29 mouse cellular contexts compared by ENCODE assay signal in genomic region chr4:128273146-128273545, GRCm38 (mm10). TPM values are rescaled to one million over a fixed set of nuclear protein-coding genes. Genes with fewer than 3 reads are reported as not detected.
DNase-seq lines count a peak whose midpoint lies in the region; ATAC-seq and TF ChIP-seq lines count a peak whose summit lies in the region.
"Had no signal": no experiment of that assay in that cellular context is flagged by ENCODE, and none has a peak within 500 bp of the region (broad histone marks: within the 10 kb centered on the region; RNA-seq: fewer than 3 reads in every experiment).

No protein-coding gene starts in this region.

- H3K9ac ChIP-seq in hindbrain, postnatal 0 days (replicated peaks; ENCODE audit: low read length): no peak overlapping the region
- no peak overlapping the region for H3K9ac ChIP-seq in hindbrain, embryonic 12.5 days
- H3K9ac ChIP-seq in midbrain, embryonic 15.5 days: no peak overlapping the region
- H3K9ac ChIP-seq in midbrain, embryonic 11.5 days (ENCODE audit: low read length): no peak overlapping the region
- H3K9ac ChIP-seq: kidney, embryonic 15.5 days; liver, embryonic 14.5 days; lung, embryonic 15.5 days had no signal

- no peak for TF ChIP-seq CTCF in hindbrain, postnatal 0 days (IDR thresholded peaks at IDR 0.05; ENCODE audit: low read depth)
- no peak for TF ChIP-seq CTCF in brain, embryonic 14.5 days (IDR thresholded peaks at IDR 0.05; ENCODE audit: borderline replicate concordance, extremely low read depth, insufficient read depth, insufficient read length)

- no peaks in the 10 kb centered on the region for H3K27me3 ChIP-seq in hindbrain, postnatal 0 days (ENCODE audit: insufficient read depth, low read length)
- no peaks in the 10 kb centered on the region for H3K27me3 ChIP-seq in hindbrain, embryonic 12.5 days
- no peaks in the 10 kb centered on the region for H3K27me3 ChIP-seq in midbrain, embryonic 15.5 days (replicated peaks)
- H3K27me3 ChIP-seq in midbrain, embryonic 11.5 days (ENCODE audit: control insufficient read depth, insufficient read depth, low read length): no peaks in the 10 kb centered on the region
- H3K27me3 ChIP-seq: kidney, embryonic 15.5 days; lung, embryonic 15.5 days had no signal

- H3K36me3 ChIP-seq in hindbrain, postnatal 0 days (ENCODE audit: insufficient read depth, low read length): no peaks in the 10 kb centered on the region; the same call in 1 of the 2 replicates
- H3K36me3 ChIP-seq in hindbrain, embryonic 12.5 days: no peaks in the 10 kb centered on the region
- no peaks in the 10 kb centered on the region for H3K36me3 ChIP-seq in midbrain, embryonic 15.5 days (replicated peaks)
- no peaks in the 10 kb centered on the region for H3K36me3 ChIP-seq in midbrain, embryonic 11.5 days (ENCODE audit: control insufficient read depth, insufficient read depth, low read length)
- H3K36me3 ChIP-seq: forebrain, embryonic 10.5 days; kidney, embryonic 15.5 days; lung, embryonic 15.5 days; midbrain, embryonic 10.5 days had no signal

- H3K9me3 ChIP-seq in hindbrain, postnatal 0 days (ENCODE audit: low read length): no peaks in the 10 kb centered on the region
- H3K9me3 ChIP-seq in hindbrain, embryonic 12.5 days (replicated peaks): no peaks in the 10 kb centered on the region
- no peaks in the 10 kb centered on the region for H3K9me3 ChIP-seq in midbrain, embryonic 15.5 days
- H3K9me3 ChIP-seq in midbrain, embryonic 11.5 days (ENCODE audit: control insufficient read depth, low read length): no peaks in the 10 kb centered on the region
- H3K9me3 ChIP-seq: forebrain, embryonic 10.5 days; kidney, embryonic 15.5 days; lung, embryonic 15.5 days; midbrain, embryonic 10.5 days had no signal

- 0 out of 2 replicates have a peak, but pooled peaks cover 17% of the 10 kb centered on the region for H3K4me1 ChIP-seq in hindbrain, postnatal 0 days (ENCODE audit: insufficient read depth, low read length)
- H3K4me1 ChIP-seq in hindbrain, embryonic 12.5 days: peaks cover 3% of the 10 kb centered on the region; the same call in 1 of the 2 replicates
- peaks cover 14% of the 10 kb centered on the region for H3K4me1 ChIP-seq in midbrain, embryonic 15.5 days
- no peaks in the 10 kb centered on the region for H3K4me1 ChIP-seq in midbrain, embryonic 11.5 days (ENCODE audit: control insufficient read depth, insufficient read depth, low read length)
- H3K4me1 ChIP-seq: forebrain, embryonic 10.5 days had no signal

- no peak overlapping the region for H3K4me2 ChIP-seq in hindbrain, postnatal 0 days (ENCODE audit: low read depth, low read length)
- H3K4me2 ChIP-seq in hindbrain, embryonic 12.5 days (replicated peaks): no peak overlapping the region
- H3K4me2 ChIP-seq in midbrain, embryonic 15.5 days: no peak overlapping the region
- H3K4me2 ChIP-seq in midbrain, embryonic 11.5 days: no peak overlapping the region
- H3K4me2 ChIP-seq: kidney, embryonic 15.5 days; lung, embryonic 15.5 days had no signal

- H3K4me3 ChIP-seq in hindbrain, postnatal 0 days (ENCODE audit: low read length): no peak overlapping the region
- H3K4me3 ChIP-seq in hindbrain, embryonic 12.5 days: no peak overlapping the region
- no peak overlapping the region for H3K4me3 ChIP-seq in midbrain, embryonic 15.5 days
- no peak overlapping the region for H3K4me3 ChIP-seq in midbrain, embryonic 11.5 days (ENCODE audit: low read depth, low read length)
- H3K4me3 ChIP-seq: forebrain, embryonic 10.5 days; kidney, embryonic 15.5 days; lung, embryonic 15.5 days; midbrain, embryonic 10.5 days; myocyte had no signal

- peak; percentile 54 to 56 for DNase-seq in cerebellum, postnatal 14 days
- no peak for DNase-seq in cerebellum, adult 9-10 months
- DNase-seq in hindbrain, postnatal 0 days (ENCODE audit: low spot score): no peak
- DNase-seq in midbrain, embryonic 11.5 days (ENCODE audit: low spot score, missing footprints): no peak
- DNase-seq in brain, embryonic 14.5 days (ENCODE audit: low read depth): peak; percentile 27
- no peak for DNase-seq in urinary bladder, postnatal 10 days (ENCODE audit: low spot score)
- DNase-seq: adrenal gland, postnatal 36 days; layer of hippocampus, postnatal 36 days; lung, postnatal 4 days had no signal

- WGBS in hindbrain, postnatal 0 days: 50% methylated on average over 11 of the region's 11 CpGs
- WGBS in hindbrain, embryonic 12.5 days: 80% methylated on average over 11 of the region's 11 CpGs
- WGBS in midbrain, embryonic 15.5 days: 68% methylated on average over 11 of the region's 11 CpGs
- 81% methylated on average over 11 of the region's 11 CpGs for WGBS in midbrain, embryonic 11.5 days

- TF ChIP-seq POLR2A in brain, embryonic 14.5 days (IDR thresholded peaks at IDR 0.05; ENCODE audit: borderline replicate concordance, extremely low read depth, insufficient read depth, insufficient read length, poor library complexity, severe bottlenecking): no peak

- ATAC-seq in hindbrain, postnatal 0 days: no peak
- no peak for ATAC-seq in hindbrain, embryonic 12.5 days (ENCODE audit: low FRiP score)
- ATAC-seq in midbrain, embryonic 15.5 days (replicated peaks): no peak
- no peak for ATAC-seq in midbrain, embryonic 11.5 days (ENCODE audit: low FRiP score)
- ATAC-seq: intestine, postnatal 0 days had no signal

- peak overlapping the region; percentile 18; the same call in 1 of the 2 replicates for H3K27ac ChIP-seq in hindbrain, postnatal 0 days
- H3K27ac ChIP-seq in hindbrain, embryonic 12.5 days: no peak overlapping the region
- 0 out of 2 replicates have a peak overlapping the region, but pooled peaks have one; percentile 18 for H3K27ac ChIP-seq in midbrain, embryonic 15.5 days
- H3K27ac ChIP-seq in midbrain, embryonic 11.5 days (ENCODE audit: low read depth, low read length): no peak overlapping the region
- H3K27ac ChIP-seq: forebrain, embryonic 10.5 days; kidney, embryonic 15.5 days; liver, embryonic 14.5 days; lung, embryonic 15.5 days; midbrain, embryonic 10.5 days had no signal

RNA-seq across cellular contexts. Expression of gene Hmgb4, which starts 12.4 kb away (rescaled TPM):
- total RNA-seq in hindbrain, postnatal 0 days (2014; rRNA removed): not detected in 2 replicates
- not detected in 2 replicates for polyA plus RNA-seq in hindbrain, postnatal 0 days (2015; fragmentation: Nextera tagmentation; extraction: Ambion mirVana)
- polyA plus RNA-seq in hindbrain, embryonic 12.5 days (2016; fragmentation: Nextera tagmentation; extraction: Ambion mirVana): not detected in 2 replicates
- polyA plus RNA-seq in midbrain, embryonic 15.5 days (2015; fragmentation: Nextera tagmentation; extraction: Ambion mirVana): 0.23 and 0.41 TPM in 2 replicates
- not detected in 2 replicates for polyA plus RNA-seq in midbrain, embryonic 11.5 days (2014; fragmentation: Nextera tagmentation; extraction: Ambion mirVana)
- polyA plus RNA-seq in brain, embryonic 14.5 days (2012; rRNA removed): not detected in 2 replicates
- total RNA-seq: adrenal gland, adult 18-20 months; adrenal gland, postnatal 36 days; common myeloid progenitor, adult 5-6 weeks; gastrocnemius, adult 18-20 months; gastrocnemius, postnatal 36 days; heart, adult 8-10 months; heart, postnatal 25 days; layer of hippocampus, adult 8-10 months; neutrophil, adult 5-6 weeks had no signal
- polyA plus RNA-seq: forebrain, embryonic 10.5 days; heart, embryonic 14.5 days; intestine, postnatal 0 days; kidney, embryonic 15.5 days; limb, embryonic 14.5 days; liver, embryonic 14.5 days; lung, embryonic 15.5 days; midbrain, embryonic 10.5 days; myocyte; thymus, postnatal 0 days had no signal

Comparison
In these comparisons a context has a peak if more than half of its experiments do, and no peak if none do; other contexts are left out.
1. DNase-seq: peak in cerebellum, postnatal 14 days (2 of 2) and brain, embryonic 14.5 days (single experiment); none in cerebellum, adult 9-10 months (single experiment), hindbrain, postnatal 0 days (single experiment), midbrain, embryonic 11.5 days (single experiment) and urinary bladder, postnatal 10 days (single experiment).
2. H3K27ac ChIP-seq: peak in hindbrain, postnatal 0 days (single experiment) and midbrain, embryonic 15.5 days (single experiment); none in hindbrain, embryonic 12.5 days (single experiment) and midbrain, embryonic 11.5 days (single experiment).